Mouse (Mus musculus): ENCODE data around the gene Gtf2h5.

DNA sequence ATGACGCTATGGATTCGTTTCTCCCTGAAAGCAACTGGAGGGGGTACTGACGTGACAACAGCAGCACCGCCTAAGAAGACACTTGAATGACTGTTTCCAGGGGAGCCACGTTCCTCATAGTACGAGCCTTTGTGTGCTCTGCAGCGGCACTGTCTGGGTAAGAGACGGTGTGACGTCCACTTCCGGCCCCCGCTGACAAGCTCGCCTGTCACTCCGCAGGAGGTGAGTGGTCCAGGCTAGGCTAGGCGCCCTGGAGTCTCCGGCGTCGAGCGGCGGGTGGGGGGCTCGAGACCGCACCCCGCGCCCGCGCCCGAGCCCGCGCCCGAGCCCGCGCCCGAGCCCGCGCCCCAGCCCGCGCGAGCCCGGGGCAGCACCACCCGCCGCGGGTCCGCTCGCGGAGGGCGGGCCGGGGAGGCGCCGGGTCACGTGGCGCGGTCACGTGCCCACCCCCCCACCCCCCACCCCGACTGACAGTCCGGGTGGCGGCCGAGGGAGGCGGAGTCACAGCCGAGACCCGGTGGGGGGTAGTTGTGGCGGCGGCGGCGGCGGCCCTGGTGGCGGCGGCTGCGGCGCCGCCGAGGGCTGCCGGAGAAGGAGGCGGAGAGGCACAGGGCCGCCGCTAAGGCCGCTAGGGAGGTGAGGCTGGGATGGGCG lies 26.9 kb downstream of the Gtf2h5 start, which contains the start of gene Tulp4:
- TF ChIP-seq ZC3H11A (IDR thresholded peaks at IDR 0.05; ENCODE audit: borderline replicate concordance, low read depth, low read length), result no peak
- TF ChIP-seq ZNF384 (IDR thresholded peaks at IDR 0.05; ENCODE audit: low read depth, low read length), result no peak
- TF ChIP-seq CHD2 (IDR thresholded peaks at IDR 0.05; ENCODE audit: low read depth, low read length), result no peak
- TF ChIP-seq HCFC1 (IDR thresholded peaks at IDR 0.05; ENCODE audit: borderline replicate concordance, insufficient read depth, low read length), result 0 out of 2 replicates have a peak, but pooled peaks have one; percentile 15
